Mouse (Mus musculus) intestine, postnatal 0 days (tissue): ENCODE data around the gene Acmsd. TPM values are rescaled to one million over a fixed set of nuclear protein-coding genes. Genes with fewer than 3 reads are reported as not detected.
"Not testable (repeated sequence)": the region's sequence is repeated elsewhere in the genome, so short reads cannot be mapped to it uniquely, and the experiment has no call there.

Source experiments
- ATAC-seq: fragments of 200-750 bp; cut with Nextera tagmentation; 2 replicates; pipeline ENCODE4 v1.8.0; 2017; ENCODE audit warnings: mild to moderate bottlenecking, moderate TSS enrichment, moderate library complexity
- H3K27ac ChIP-seq: fragments of 300-500 bp; sonication (generic); 2 replicates; pipeline ENCODE4 v1.5.1; 2014; ENCODE audit warnings: mild to moderate bottlenecking, low read depth, low read length, moderate library complexity
- H3K27me3 ChIP-seq: fragments of 300-500 bp; sonication (generic); replicated peaks from 2 replicates; pipeline ENCODE4 v1.6.1; 2014; ENCODE audit warnings: low read length, mixed read lengths; ENCODE audit not compliant: control insufficient read depth, insufficient read depth
- H3K36me3 ChIP-seq: fragments of 300-500 bp; sonication (generic); 2 replicates; pipeline ENCODE4 v1.6.1; 2014; ENCODE audit warnings: mild to moderate bottlenecking, moderate library complexity; ENCODE audit not compliant: control insufficient read depth, insufficient read depth
- H3K4me1 ChIP-seq: fragments of 300-500 bp; sonication (generic); replicated peaks from 2 replicates; pipeline ENCODE4 v1.6.1; 2014; ENCODE audit warnings: antibody characterized with exemption, low read length, mixed read lengths; ENCODE audit not compliant: control insufficient read depth, insufficient read depth
- H3K4me2 ChIP-seq: fragments of 300-500 bp; sonication (generic); replicated peaks from 2 replicates; pipeline ENCODE4 v1.6.1; 2014; ENCODE audit warnings: low read depth, mild to moderate bottlenecking, moderate library complexity
- H3K4me3 ChIP-seq: fragments of 300-500 bp; sonication (generic); 2 replicates; pipeline ENCODE4 v1.5.1; 2014; ENCODE audit warnings: low read depth, low read length
- H3K9ac ChIP-seq: fragments of 300-500 bp; sonication (generic); 2 replicates; pipeline ENCODE4 v1.6.1; 2014; ENCODE audit warnings: mild to moderate bottlenecking, low read depth, low read length
- H3K9me3 ChIP-seq: fragments of 300-500 bp; sonication (generic); 2 replicates; pipeline ENCODE4 v1.6.1; 2016; ENCODE audit warnings: mixed run types; ENCODE audit not compliant: control insufficient read depth
- CTCF ChIP-seq: sonication (generic); IDR thresholded peaks from 2 replicates; pipeline ENCODE4 v1.5.1; 2016; ENCODE audit warnings: low read depth, mild to moderate bottlenecking, control low read depth, antibody characterized with exemption, moderate library complexity
- WGBS: fragments of 180-500 bp; shearing (Covaris S2); extraction: QIAGEN DNeasy Blood & Tissue Kit; methylation state at CpG from one replicate; pipeline ENCODE4 v1.1.7; 2014; 5-methylcytosine and 5-hydroxymethylcytosine counted together
- polyA plus RNA-seq: library from polyadenylated mRNA; unstranded; fragments of >200 nt; fragmentation: Nextera tagmentation; extraction: Ambion mirVana; gene quantifications from 2 replicates; pipeline ENCODE4 v1.2.1, GENCODE M21; 2015

Acmsd gene
- polyA plus RNA-seq, 1 experiment from 2014 or later: not detected

GRCm38 (mm10) chr1:127750401-127751102, 21.3 kb downstream of the Acmsd start:
- ATAC-seq: no peak
- no peak overlapping the region for H3K4me3 ChIP-seq
- 45% methylated on average over 11 of the region's 11 CpGs for WGBS
- H3K36me3 ChIP-seq: no peaks in the 10 kb centered on the region
- H3K4me1 ChIP-seq: no peaks in the 10 kb centered on the region
- TF ChIP-seq CTCF: no peak
- H3K4me2 ChIP-seq: no peak overlapping the region
- no peaks in the 10 kb centered on the region for H3K27me3 ChIP-seq
- H3K9ac ChIP-seq: no peak overlapping the region
- H3K27ac ChIP-seq: no peak overlapping the region
- H3K9me3 ChIP-seq: no peaks in the 10 kb centered on the region

DNA sequence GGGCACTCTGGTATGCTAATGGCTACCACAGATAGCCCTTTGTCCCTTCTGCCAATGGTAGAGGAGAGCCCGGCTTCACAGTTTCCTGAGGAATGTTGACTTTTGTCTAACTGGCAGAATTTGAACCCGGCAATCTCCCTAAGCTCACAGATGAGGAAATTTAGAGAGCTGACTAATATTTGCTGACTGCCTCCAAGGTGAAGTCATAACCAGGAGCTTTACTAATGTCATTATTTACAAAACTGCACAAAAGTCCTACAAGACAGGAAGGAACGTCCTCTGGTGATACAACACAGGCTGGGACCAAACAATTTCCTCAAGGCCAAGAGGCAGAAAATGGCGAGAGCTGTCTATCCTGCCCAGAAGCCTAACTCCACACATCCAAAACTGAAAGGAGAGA, 26.6 kb downstream of the Acmsd start:
- Histone ChIP-seq H3K4me1 (no peaks in the 10 kb centered on the region), H3K36me3 (no peaks in the 10 kb centered on the region), H3K9me3 (no peaks in the 10 kb centered on the region), H3K27me3 (no peaks in the 10 kb centered on the region), H3K27ac (no peak overlapping the region), H3K9ac (no peak overlapping the region), H3K4me3 (no peak overlapping the region), H3K4me2 (no peak overlapping the region)
- no peak for TF ChIP-seq CTCF
- ATAC-seq: no peak
- 34% methylated on average over 4 of the region's 4 CpGs for WGBS

DNA sequence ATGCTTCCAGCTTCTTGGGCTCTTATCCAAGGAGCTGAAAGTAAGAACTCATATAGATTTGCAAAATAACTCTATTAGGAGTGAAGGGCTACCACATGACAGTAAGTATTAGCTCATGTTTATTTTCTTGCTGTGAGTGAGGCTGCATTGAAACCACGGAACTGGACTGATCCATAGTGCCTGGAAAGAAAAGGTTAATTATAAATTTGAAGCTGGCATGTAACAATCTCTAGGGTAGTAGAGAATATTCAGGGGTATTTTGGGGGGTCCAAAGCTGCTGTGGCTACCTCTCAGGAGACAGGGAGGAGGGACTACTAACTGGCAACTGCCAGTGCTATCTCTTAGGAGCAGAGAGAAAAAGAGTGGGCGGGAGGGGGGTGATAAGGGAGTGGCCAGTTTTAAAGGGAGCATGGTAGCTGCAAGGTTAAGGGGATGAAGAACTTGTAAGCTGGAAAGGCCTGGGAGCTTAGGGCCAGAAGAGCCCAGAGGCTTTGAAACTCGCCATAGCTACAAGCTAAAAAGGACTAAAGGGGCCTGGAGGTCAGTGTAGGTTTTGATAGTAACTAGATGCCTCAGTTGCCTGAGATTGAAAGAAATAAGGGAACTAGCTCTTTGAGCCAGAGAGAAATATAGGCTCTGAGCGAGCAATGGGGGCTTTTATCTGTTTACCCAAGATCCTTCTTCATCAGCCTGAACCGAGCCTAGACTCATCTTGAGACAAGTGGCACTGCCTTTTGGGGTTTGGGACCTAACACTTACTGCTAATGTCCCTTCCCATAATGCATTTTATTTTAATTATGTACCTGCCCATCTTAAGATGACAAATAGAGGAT, 27.3 kb downstream of the Acmsd start:
- no peaks in the 10 kb centered on the region for H3K27me3 ChIP-seq
- no peak overlapping the region for H3K9ac ChIP-seq
- no peaks in the 10 kb centered on the region for H3K36me3 ChIP-seq
- H3K9me3 ChIP-seq: no peaks in the 10 kb centered on the region
- TF ChIP-seq CTCF: no peak
- H3K4me2 ChIP-seq: no peak overlapping the region
- H3K4me3 ChIP-seq: no peak overlapping the region
- no peak overlapping the region for H3K27ac ChIP-seq
- ATAC-seq: no peak
- H3K4me1 ChIP-seq: no peaks in the 10 kb centered on the region
- WGBS: 67% methylated on average over 5 of the region's 5 CpGs

- not testable (repeated sequence) for H3K4me1 ChIP-seq, H3K27ac ChIP-seq, H3K4me3 ChIP-seq, H3K36me3 ChIP-seq, H3K9ac ChIP-seq, H3K9me3 ChIP-seq, H3K4me2 ChIP-seq, ATAC-seq, H3K27me3 ChIP-seq
- 94% methylated on average over 3 of the region's 3 CpGs for WGBS
These were observed 27.9 kb downstream of the Acmsd start for GRCm38 (mm10) chr1:127757164-127757545.

DNA sequence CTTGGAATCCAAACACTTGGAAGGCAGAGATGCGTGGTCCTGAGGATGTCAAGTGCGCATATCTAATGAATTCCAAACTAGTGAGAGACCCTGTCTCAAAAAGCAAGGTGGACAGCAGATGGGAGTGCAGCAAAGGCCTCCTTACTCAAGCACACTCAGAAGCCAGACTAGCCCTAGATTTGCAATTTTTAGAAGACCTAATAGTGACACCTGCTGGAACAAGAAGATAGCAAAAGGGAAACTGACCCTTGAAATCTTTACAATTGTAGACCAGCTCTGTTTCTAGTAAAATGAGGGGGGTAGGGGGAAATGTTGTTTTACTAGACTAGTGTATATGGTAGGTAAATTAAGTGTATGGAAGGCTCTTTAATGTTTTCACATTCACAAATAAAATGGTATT, 36.3 kb downstream of the Acmsd start:
- no peak overlapping the region for H3K4me3 ChIP-seq
- TF ChIP-seq CTCF: peak; percentile 66
- no peaks in the 10 kb centered on the region for H3K9me3 ChIP-seq
- no peak for ATAC-seq
- H3K4me1 ChIP-seq: no peaks in the 10 kb centered on the region
- no peak overlapping the region for H3K27ac ChIP-seq
- no peaks in the 10 kb centered on the region for H3K27me3 ChIP-seq
- H3K4me2 ChIP-seq: no peak overlapping the region
- WGBS: 65% methylated on average over 2 of the region's 2 CpGs
- no peak overlapping the region for H3K9ac ChIP-seq
- H3K36me3 ChIP-seq: no peaks in the 10 kb centered on the region

GRCm38 (mm10) chr1:127766741-127767140, 37.5 kb downstream of the Acmsd start:
- WGBS: 90% methylated on average over 2 of the region's 2 CpGs
- Histone ChIP-seq H3K9ac (no peak overlapping the region), H3K36me3 (no peaks in the 10 kb centered on the region), H3K4me3 (no peak overlapping the region), H3K4me2 (no peak overlapping the region), H3K27ac (no peak overlapping the region), H3K27me3 (no peaks in the 10 kb centered on the region), H3K4me1 (no peaks in the 10 kb centered on the region), H3K9me3 (no peaks in the 10 kb centered on the region)
- no peak for TF ChIP-seq CTCF
- ATAC-seq: no peak
